Mouse (Mus musculus): ENCODE measurements around the gene Dgkh.
A peak's percentile ranks its signal among the peaks of the same experiment; 100 is the strongest.

DNA sequence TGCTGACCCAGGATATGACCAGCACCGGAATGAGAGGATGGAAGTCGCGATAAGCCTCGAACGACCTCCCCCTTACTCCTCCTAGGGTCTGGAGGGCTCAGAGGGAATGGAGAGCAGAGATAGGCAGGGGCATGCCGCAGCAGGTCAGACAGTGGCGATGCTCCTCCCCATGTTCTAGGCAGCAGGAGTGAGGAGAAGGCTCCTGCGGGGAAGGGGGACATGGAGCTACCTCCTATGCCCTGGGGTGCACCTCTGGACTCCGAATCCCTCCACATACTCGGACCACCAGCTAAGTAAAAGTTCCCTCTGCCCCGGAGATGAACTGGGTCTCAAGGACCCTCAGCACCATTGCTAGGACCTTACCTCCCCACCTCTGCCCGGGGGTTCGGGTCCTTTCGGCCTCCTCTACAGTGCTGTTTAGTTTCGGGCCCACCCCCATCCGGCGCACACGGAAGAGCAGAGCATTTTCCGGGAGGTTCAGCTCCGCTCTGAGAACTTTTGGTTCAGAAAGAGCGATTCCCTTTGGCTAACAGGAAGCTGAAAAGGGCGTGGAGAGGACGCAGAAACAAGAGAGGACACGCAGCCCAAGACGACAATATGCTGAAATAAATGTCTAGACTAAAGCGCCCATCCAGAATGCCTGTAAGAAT is 7.1 kb downstream of the Dgkh start:
- TF ChIP-seq CTCF (IDR thresholded peaks at IDR 0.05), result no peak
- TF ChIP-seq EP300 (IDR thresholded peaks at IDR 0.05), result 0 out of 2 replicates have a peak, but pooled peaks have one; percentile 51

Measured in lung, postnatal 0 days (tissue).